Mouse (Mus musculus) left cerebral cortex, adult 18-20 months (tissue): ENCODE results near the gene Foxf2. TPM values are rescaled to one million over a fixed set of nuclear protein-coding genes. Genes with fewer than 3 reads are reported as not detected.

ENCODE experiments used
- DNase-seq, 2 experiments: peaks; one replicate each; pipeline ENCODE4 v3.0.0; 2021 to 2022; ENCODE audit warnings: low spot score in 2 of 2, mixed read lengths in 1 of 2
- microRNA-seq, 2 experiments: library from miRNA; unstranded; fragments of <30 nt; microRNA quantifications; one replicate each; pipeline ENCODE4 v1.2.0; 2021
- total RNA-seq, 2 experiments: library from RNA; stranded (reverse); gene quantifications; 2 replicates each; pipeline ENCODE4 v1.2.3; 2021

Foxf2 gene
- total RNA-seq, 2 experiments from 2014 or later: 5.9 to 6.0 TPM

- no peak for DNase-seq
Observed at GRCm38 (mm10) chr13:31667919-31668524, 42.4 kb downstream of the Foxf2 start.

GRCm38 (mm10) chr13:31672093-31672492 is 46.5 kb downstream of the Foxf2 start:
- DNase-seq: no peak

Small RNA genes within 50 kb of the gene (microRNA-seq; reads per million reads assigned to microRNA genes)
- 0 reads per million in 2 experiments for gene Gm27516

Other genes with a start within 250 kb of the Foxf2 start
- gene Foxq1, start 69.7 kb upstream of the Foxf2 start, total RNA-seq: 1 to 10 TPM; 2.2 to 2.3 TPM
- gene A530084C06Rik, start 66.5 kb upstream of the Foxf2 start, total RNA-seq: under 1 TPM; 0.30 to 0.53 TPM
- 1 to 10 TPM; 5.7 to 6.6 TPM for gene Foxc1, start 180.8 kb downstream of the Foxf2 start, total RNA-seq